Mouse (Mus musculus) C2C12 (cell line): ENCODE data around the gene AC131692.1.

Source experiments
- CEBPB ChIP-seq: IDR thresholded peaks from one replicate; pipeline ENCODE4 v1.6.1; 2011; ENCODE audit warnings: low read depth, mild to moderate bottlenecking, control low read depth, moderate library complexity
- CTCF ChIP-seq: IDR thresholded peaks from one replicate; pipeline ENCODE4 v1.5.1; 2011; ENCODE audit not compliant: control insufficient read depth, insufficient read depth, insufficient read length
- MAX ChIP-seq: IDR thresholded peaks from one replicate; pipeline ENCODE4 v1.6.1; 2011; ENCODE audit warnings: mild to moderate bottlenecking, control low read depth
- MYOD1 ChIP-seq: IDR thresholded peaks from one replicate; pipeline ENCODE4 v1.6.1; 2011; ENCODE audit warnings: low read depth; ENCODE audit not compliant: control insufficient read depth, insufficient read length

GRCm38 (mm10) chr19:6085417-6085879 lies 8.8 kb upstream of the AC131692.1 start:
- TF ChIP-seq CTCF: no peak
- TF ChIP-seq MAX: no peak
- TF ChIP-seq MYOD1: no peak
- no peak for TF ChIP-seq CEBPB
